Comparison of ENCODE assay signal across 7 mouse cellular contexts in genomic region chr12:4083441-4083840, GRCm38 (mm10). TPM values are rescaled to one million over a fixed set of nuclear protein-coding genes. Genes with fewer than 3 reads are reported as not detected.
A peak's percentile ranks its signal among the peaks of the same experiment; 100 is the strongest.
DNase-seq lines count a peak whose midpoint lies in the region; ATAC-seq lines count a peak whose summit lies in the region.

No protein-coding gene starts in this region.

- DNase-seq in lung, postnatal 14 days: no peak
- DNase-seq in gastrocnemius, adult 8-10 months (ENCODE audit: low spot score in 2 of 2): no peak
- DNase-seq in right cerebral cortex, adult 2 months (ENCODE audit: low spot score in 2 of 2): no peak

- H3K27ac ChIP-seq in lung, embryonic 15.5 days: no peak overlapping the region
- no peak overlapping the region for H3K27ac ChIP-seq in forebrain, embryonic 13.5 days
- H3K27ac ChIP-seq in liver, embryonic 12.5 days: no peak overlapping the region
- H3K27ac ChIP-seq in stomach, embryonic 16.5 days (ENCODE audit: low read length): no peak overlapping the region

- H3K36me3 ChIP-seq in lung, embryonic 15.5 days: peaks cover 13% of the 10 kb centered on the region; the same call in 1 of the 2 replicates
- H3K36me3 ChIP-seq in forebrain, embryonic 13.5 days (ENCODE audit: poor library complexity, severe bottlenecking): peaks cover 29% of the 10 kb centered on the region
- peaks cover 26% of the 10 kb centered on the region for H3K36me3 ChIP-seq in liver, embryonic 12.5 days
- 0 out of 2 replicates have a peak, but pooled peaks cover 4% of the 10 kb centered on the region for H3K36me3 ChIP-seq in stomach, embryonic 16.5 days (ENCODE audit: control insufficient read depth, insufficient read depth, low read length)

- 57% methylated on average over 8 of the region's 8 CpGs for WGBS in lung, embryonic 15.5 days
- 71% methylated on average over 8 of the region's 8 CpGs for WGBS in forebrain, embryonic 13.5 days
- WGBS in liver, embryonic 12.5 days (ENCODE audit: insufficient replicate concordance): 67% methylated on average over 8 of the region's 8 CpGs
- 59% methylated on average over 8 of the region's 8 CpGs for WGBS in stomach, embryonic 16.5 days

- 0 out of 2 replicates have a peak, but pooled peaks cover 9% of the 10 kb centered on the region for H3K4me1 ChIP-seq in lung, embryonic 15.5 days
- H3K4me1 ChIP-seq in forebrain, embryonic 13.5 days: peaks cover 19% of the 10 kb centered on the region
- H3K4me1 ChIP-seq in liver, embryonic 12.5 days: peaks cover 24% of the 10 kb centered on the region
- H3K4me1 ChIP-seq in stomach, embryonic 16.5 days (ENCODE audit: control insufficient read depth, insufficient read depth, low read length): peaks cover 7% of the 10 kb centered on the region; the same call in 1 of the 2 replicates

- H3K9ac ChIP-seq in lung, embryonic 15.5 days: no peak overlapping the region
- H3K9ac ChIP-seq in forebrain, embryonic 13.5 days: peak overlapping the region; percentile 68
- 0 out of 2 replicates have a peak overlapping the region, but pooled peaks have one; percentile 73 for H3K9ac ChIP-seq in liver, embryonic 12.5 days
- no peak overlapping the region for H3K9ac ChIP-seq in stomach, embryonic 16.5 days (ENCODE audit: low read length)

- ATAC-seq in lung, embryonic 15.5 days (ENCODE audit: borderline replicate concordance, extremely low read depth, low FRiP score, low TSS enrichment): no peak
- ATAC-seq in forebrain, embryonic 13.5 days: no peak
- no peak for ATAC-seq in liver, embryonic 12.5 days
- no peak for ATAC-seq in stomach, embryonic 16.5 days (ENCODE audit: insufficient read depth, low FRiP score)

- H3K4me2 ChIP-seq in lung, embryonic 15.5 days: peak overlapping the region; percentile 77
- H3K4me2 ChIP-seq in forebrain, embryonic 13.5 days: peak overlapping the region; percentile 59
- peak overlapping the region; percentile 91 for H3K4me2 ChIP-seq in liver, embryonic 12.5 days
- peak overlapping the region; percentile 62 for H3K4me2 ChIP-seq in stomach, embryonic 16.5 days (ENCODE audit: low read depth, low read length)

- peak overlapping the region; percentile 56; the same call in 1 of the 2 replicates for H3K4me3 ChIP-seq in lung, embryonic 15.5 days
- H3K4me3 ChIP-seq in forebrain, embryonic 13.5 days: peak overlapping the region; percentile 48
- H3K4me3 ChIP-seq in liver, embryonic 12.5 days: peak overlapping the region; percentile 68; the same call in 1 of the 2 replicates
- no peak overlapping the region for H3K4me3 ChIP-seq in stomach, embryonic 16.5 days (replicated peaks; ENCODE audit: low read length)

- no peaks in the 10 kb centered on the region for H3K27me3 ChIP-seq in lung, embryonic 15.5 days
- no peaks in the 10 kb centered on the region for H3K27me3 ChIP-seq in forebrain, embryonic 13.5 days
- no peaks in the 10 kb centered on the region; the same call in 1 of the 2 replicates for H3K27me3 ChIP-seq in liver, embryonic 12.5 days (replicated peaks)
- no peaks in the 10 kb centered on the region for H3K27me3 ChIP-seq in stomach, embryonic 16.5 days (ENCODE audit: control insufficient read depth, insufficient read depth, low read length)

- no peaks in the 10 kb centered on the region for H3K9me3 ChIP-seq in lung, embryonic 15.5 days
- no peaks in the 10 kb centered on the region for H3K9me3 ChIP-seq in forebrain, embryonic 13.5 days (replicated peaks)
- no peaks in the 10 kb centered on the region for H3K9me3 ChIP-seq in liver, embryonic 12.5 days (replicated peaks)
- no peaks in the 10 kb centered on the region for H3K9me3 ChIP-seq in stomach, embryonic 16.5 days (replicated peaks; ENCODE audit: control insufficient read depth, low read length)

RNA-seq across cellular contexts. Expression of gene Dnajc27, which starts 1.1 kb away (rescaled TPM):
- polyA plus RNA-seq in lung, embryonic 15.5 days (2015; fragmentation: Nextera tagmentation; extraction: Ambion mirVana): 6.4 and 6.9 TPM in 2 replicates
- 9.6 and 12.9 TPM in 2 replicates for polyA plus RNA-seq in forebrain, embryonic 13.5 days (2015; fragmentation: Nextera tagmentation; extraction: Ambion mirVana)
- 3.5 and 4.2 TPM in 2 replicates for polyA plus RNA-seq in liver, embryonic 12.5 days (2016; fragmentation: Nextera tagmentation; extraction: Ambion mirVana)
- polyA plus RNA-seq in stomach, embryonic 16.5 days (2015; fragmentation: Nextera tagmentation; extraction: Ambion mirVana): 5.7 and 6.1 TPM in 2 replicates
- 10 to 100 TPM; 30.6 to 46.6 (median 38.2) TPM for total RNA-seq in gastrocnemius, adult 8-10 months (2022)

RNA-seq across cellular contexts. Expression of gene Efr3b, which starts 44.7 kb away (rescaled TPM):
- polyA plus RNA-seq in lung, embryonic 15.5 days (2015; fragmentation: Nextera tagmentation; extraction: Ambion mirVana): 4.0 and 4.2 TPM in 2 replicates
- polyA plus RNA-seq in forebrain, embryonic 13.5 days (2015; fragmentation: Nextera tagmentation; extraction: Ambion mirVana): 20.7 and 24.4 TPM in 2 replicates
- polyA plus RNA-seq in liver, embryonic 12.5 days (2016; fragmentation: Nextera tagmentation; extraction: Ambion mirVana): 0.41 and 0.50 TPM in 2 replicates
- 3.4 and 3.5 TPM in 2 replicates for polyA plus RNA-seq in stomach, embryonic 16.5 days (2015; fragmentation: Nextera tagmentation; extraction: Ambion mirVana)
- total RNA-seq in gastrocnemius, adult 8-10 months (2022): 1 to 10 TPM; 2.0 to 5.9 (median 3.4) TPM

RNA-seq across cellular contexts. Expression of gene Adcy3, which starts 49.5 kb away (rescaled TPM):
- 10.9 and 12.2 TPM in 2 replicates for polyA plus RNA-seq in lung, embryonic 15.5 days (2015; fragmentation: Nextera tagmentation; extraction: Ambion mirVana)
- polyA plus RNA-seq in forebrain, embryonic 13.5 days (2015; fragmentation: Nextera tagmentation; extraction: Ambion mirVana): 6.4 and 7.6 TPM in 2 replicates
- polyA plus RNA-seq in liver, embryonic 12.5 days (2016; fragmentation: Nextera tagmentation; extraction: Ambion mirVana): 2.0 and 2.1 TPM in 2 replicates
- 7.7 and 8.7 TPM in 2 replicates for polyA plus RNA-seq in stomach, embryonic 16.5 days (2015; fragmentation: Nextera tagmentation; extraction: Ambion mirVana)
- 1 to 10 TPM in 3 of 4 experiments, under 1 TPM in 1; 0.85 to 1.5 (median 1.3) TPM for total RNA-seq in gastrocnemius, adult 8-10 months (2022)

Comparison
In these comparisons a context has a peak if more than half of its experiments do, and no peak if none do; other contexts are left out.
1. H3K9ac ChIP-seq: peak in forebrain, embryonic 13.5 days (single experiment) and liver, embryonic 12.5 days (single experiment); none in lung, embryonic 15.5 days (single experiment) and stomach, embryonic 16.5 days (single experiment).
2. Peak in every context shown above with its lines, with median percentiles within 50 percentile points of each other: H3K4me2 ChIP-seq.